Mouse (Mus musculus): ENCODE results near the gene Usp31.

DNA sequence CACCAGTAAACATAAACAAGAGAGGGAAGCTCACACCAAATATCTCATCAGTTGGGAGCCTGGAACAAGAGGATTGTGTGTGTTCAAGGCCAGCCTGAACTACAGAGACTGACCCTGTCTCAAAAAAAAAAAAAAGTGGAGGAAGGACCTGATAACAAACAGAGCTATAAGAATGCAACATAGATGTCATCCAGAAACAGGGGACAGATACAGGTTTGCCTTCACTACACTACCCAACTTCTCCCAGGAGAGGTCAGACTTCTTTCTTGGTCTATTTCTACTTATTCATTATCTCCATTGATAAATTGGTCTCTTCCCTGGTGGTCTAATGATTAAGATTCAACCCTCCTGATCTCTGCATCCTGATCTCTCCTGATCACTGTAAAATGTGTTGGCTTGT, 25.9 kb downstream of the Usp31 start:
- TF ChIP-seq GATA1 (IDR thresholded peaks at IDR 0.05; ENCODE audit: low read length) (no peak), TAL1 (IDR thresholded peaks at IDR 0.05; ENCODE audit: low read length) (no peak)
